Mouse (Mus musculus) small intestine, adult 2 months (tissue): ENCODE results near the gene Odf3. TPM values are rescaled to one million over a fixed set of nuclear protein-coding genes. Genes with fewer than 3 reads are reported as not detected.
"Not testable (repeated sequence)": the region's sequence is repeated elsewhere in the genome, so short reads cannot be mapped to it uniquely, and the experiment has no call there.

ENCODE experiments used
- H3K27ac ChIP-seq: fragments of 200-500 bp; 2 replicates; pipeline ENCODE4 v1.5.1; 2012; ENCODE audit warnings: low read depth, low read length, control low read depth, inconsistent platforms; ENCODE audit not compliant: insufficient read depth
- H3K27me3 ChIP-seq: fragments of 200-500 bp; 2 replicates; pipeline ENCODE4 v1.6.1; 2012; ENCODE audit warnings: mild to moderate bottlenecking, moderate library complexity, low read length, inconsistent platforms; ENCODE audit not compliant: control insufficient read depth, insufficient read depth
- H3K36me3 ChIP-seq: fragments of 200-500 bp; 2 replicates; pipeline ENCODE4 v1.6.1; 2012; ENCODE audit warnings: mild to moderate bottlenecking, low read length, control low read depth, inconsistent platforms; ENCODE audit not compliant: control insufficient read depth, insufficient read depth
- H3K4me1 ChIP-seq: fragments of 200-500 bp; 2 replicates; pipeline ENCODE4 v1.6.1; 2012; ENCODE audit warnings: low read length, inconsistent platforms, mixed read lengths; ENCODE audit not compliant: control insufficient read depth, insufficient read depth, insufficient read length
- H3K4me3 ChIP-seq: fragments of 200-500 bp; 2 replicates; pipeline ENCODE4 v1.5.1; 2012; ENCODE audit warnings: low read depth, mild to moderate bottlenecking, control low read depth, inconsistent platforms, low read length, moderate library complexity
- CTCF ChIP-seq: fragments of 200-500 bp; IDR thresholded peaks from 2 replicates; pipeline ENCODE4 v1.5.1; 2012; ENCODE audit warnings: low read depth, mild to moderate bottlenecking, control low read depth, inconsistent platforms, low read length, moderate library complexity, mixed read lengths; ENCODE audit not compliant: insufficient replicate concordance, insufficient read length; ENCODE audit errors: extremely low read depth
- POLR2A ChIP-seq: fragments of 200-500 bp; IDR thresholded peaks from 2 replicates; pipeline ENCODE4 v1.6.1; 2012; ENCODE audit warnings: low read depth, mild to moderate bottlenecking, control low read depth, inconsistent platforms, low read length, moderate library complexity
- WGBS: fragments of 180-500 bp; shearing (Covaris S2); methylation state at CpG from one replicate; pipeline ENCODE4 v1.1.7; 2018; 5-methylcytosine and 5-hydroxymethylcytosine counted together
- polyA plus RNA-seq: library from polyadenylated mRNA; depleted of rRNA; stranded (reverse); fragments of >200 nt; gene quantifications from 2 replicates; pipeline ENCODE4 v1.2.3, GENCODE M21; 2012; rRNA removed

The Odf3 gene
- polyA plus RNA-seq, 1 experiment: not detected

DNA sequence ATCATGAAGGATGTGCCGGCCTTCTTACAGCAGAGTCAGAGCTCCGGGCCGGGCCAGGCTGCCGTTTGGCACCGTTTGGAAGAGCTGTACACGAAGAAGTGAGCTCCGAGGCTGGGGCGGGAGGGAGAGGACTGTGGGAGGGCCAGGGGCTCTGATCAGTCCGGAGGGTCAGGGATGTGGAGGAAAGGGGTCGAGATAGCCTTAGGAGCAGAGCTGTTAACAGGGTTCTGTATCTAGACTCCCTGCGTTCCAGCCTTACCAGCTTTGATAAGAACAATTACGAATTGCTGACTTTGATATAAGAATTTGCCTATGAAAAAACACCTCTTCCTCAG is 34.8 kb downstream of the Odf3 start:
- Histone ChIP-seq H3K36me3 (peaks cover 16% of the 10 kb centered on the region), H3K4me3 (peak overlapping the region; percentile 98), H3K27me3 (no peaks in the 10 kb centered on the region), H3K4me1 (peaks cover 2% of the 10 kb centered on the region; the same call in 1 of the 2 replicates), H3K27ac (0 out of 2 replicates have a peak overlapping the region, but pooled peaks have one; percentile 4)
- WGBS: under 1% methylated on average over 12 of the region's 12 CpGs
- TF ChIP-seq POLR2A (no peak), CTCF (no peak)

DNA sequence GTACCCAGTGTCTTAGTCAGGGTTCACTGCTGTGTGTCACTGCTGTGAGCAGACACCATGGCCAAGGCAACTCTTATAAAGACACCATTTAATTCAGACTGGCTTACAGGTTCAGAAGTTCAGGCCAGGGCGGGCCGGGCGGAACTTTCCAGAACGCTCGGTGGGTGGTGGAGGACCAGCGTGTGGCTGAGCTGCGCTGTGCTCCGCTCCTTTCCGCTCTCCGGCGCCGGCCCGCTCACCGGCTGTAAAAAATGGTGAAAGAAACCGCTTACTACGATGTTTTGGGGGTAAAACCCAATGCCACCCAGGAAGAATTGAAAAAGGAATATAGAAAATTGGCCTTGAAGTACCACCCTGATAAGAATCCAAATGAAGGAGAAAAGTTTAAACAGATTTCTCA is 43.0 kb downstream of the Odf3 start:
- not testable (repeated sequence) for H3K27ac ChIP-seq, H3K4me3 ChIP-seq, H3K27me3 ChIP-seq, H3K4me1 ChIP-seq
- peaks cover 64% of the 10 kb centered on the region for H3K36me3 ChIP-seq
- WGBS: 95% methylated on average over 16 of the region's 16 CpGs

- no peak overlapping the region for H3K27ac ChIP-seq
- TF ChIP-seq CTCF (no peak), POLR2A (no peak)
- no peaks in the 10 kb centered on the region for H3K4me1 ChIP-seq
- H3K4me3 ChIP-seq: no peak overlapping the region
- H3K27me3 ChIP-seq: no peaks in the 10 kb centered on the region
- peaks cover 61% of the 10 kb centered on the region for H3K36me3 ChIP-seq
- 94% methylated on average over 7 of the region's 7 CpGs for WGBS
These were observed 46.4 kb downstream of the Odf3 start for GRCm38 (mm10) chr7:140894031-140894430.

GRCm38 (mm10) chr7:140894611-140895010 is 47.0 kb downstream of the Odf3 start:
- Histone ChIP-seq H3K4me3 (no peak overlapping the region), H3K27me3 (no peaks in the 10 kb centered on the region), H3K27ac (no peak overlapping the region), H3K4me1 (no peaks in the 10 kb centered on the region), H3K36me3 (peaks cover 56% of the 10 kb centered on the region)
- WGBS: 85% methylated on average over 3 of the region's 3 CpGs
- no peak for TF ChIP-seq POLR2A

GRCm38 (mm10) chr7:140897863-140898262 is 50.3 kb downstream of the Odf3 start:
- H3K36me3 ChIP-seq: peaks cover 37% of the 10 kb centered on the region
- WGBS: 90% methylated on average over 7 of the region's 7 CpGs
- no peak overlapping the region for H3K4me3 ChIP-seq
- no peak overlapping the region for H3K27ac ChIP-seq
- TF ChIP-seq POLR2A (no peak), CTCF (no peak)
- no peaks in the 10 kb centered on the region for H3K4me1 ChIP-seq
- no peaks in the 10 kb centered on the region for H3K27me3 ChIP-seq

DNA sequence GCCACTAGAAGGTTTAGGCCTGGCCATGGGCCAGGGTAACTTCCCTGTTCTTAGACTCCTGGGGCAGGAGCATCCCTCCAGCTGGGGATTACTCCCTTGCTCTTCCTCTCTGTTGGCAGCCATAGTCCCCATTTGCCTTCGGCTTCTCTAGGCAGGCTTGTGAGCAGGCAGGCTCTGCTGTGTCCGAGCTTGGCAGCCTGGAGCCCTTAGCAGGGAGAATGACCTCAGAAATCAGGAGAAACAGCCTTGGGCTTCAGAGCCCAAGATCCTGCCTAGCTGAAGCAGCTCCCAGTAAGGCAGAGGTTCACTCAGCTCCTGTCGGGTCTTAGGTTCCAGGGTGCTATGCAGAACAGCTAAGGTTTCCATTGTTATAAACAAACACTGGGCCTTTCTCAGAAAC is 51.5 kb downstream of the Odf3 start:
- WGBS: 83% methylated on average over 3 of the region's 3 CpGs
- TF ChIP-seq CTCF (no peak), POLR2A (no peak)
- peaks cover 32% of the 10 kb centered on the region for H3K36me3 ChIP-seq
- H3K4me3 ChIP-seq: no peak overlapping the region
- no peak overlapping the region for H3K27ac ChIP-seq
- no peaks in the 10 kb centered on the region for H3K27me3 ChIP-seq
- H3K4me1 ChIP-seq: no peaks in the 10 kb centered on the region

DNA sequence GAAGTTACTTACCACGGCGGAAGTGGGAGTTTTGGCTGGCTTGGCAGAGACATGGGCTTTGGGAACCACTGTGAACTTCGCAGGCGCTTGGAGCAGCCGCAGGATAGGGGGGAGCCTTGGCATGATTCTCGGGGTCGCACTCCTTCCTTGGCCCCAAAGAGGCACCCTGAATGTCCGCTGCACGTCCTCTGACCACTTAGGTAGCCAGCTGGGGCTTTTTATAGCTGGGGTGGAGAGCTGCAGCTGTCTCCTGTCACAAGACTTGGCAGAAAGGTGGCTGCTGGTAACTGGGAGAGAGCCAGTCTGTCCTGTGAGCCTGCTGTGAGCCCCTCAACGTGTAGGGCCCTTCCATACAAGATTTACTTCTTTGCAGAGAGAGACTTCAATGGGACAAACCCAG is 52.6 kb downstream of the Odf3 start, which contains the start of gene Cox8b:
TSS of gene Cox8b (minus strand) at position 227 of the 400 bp plus-strand sequence.
- TF ChIP-seq CTCF: no peak
- TF ChIP-seq POLR2A: no peak
- Histone ChIP-seq H3K4me1 (no peaks in the 10 kb centered on the region), H3K36me3 (peaks cover 24% of the 10 kb centered on the region), H3K4me3 (no peak within 1 kb of the TSS), H3K27ac (no peak within 1 kb of the TSS), H3K27me3 (no peaks in the 10 kb centered on the region)
- WGBS: 68% methylated on average over 10 of the region's 10 CpGs

Other genes starting within 250 kb of the Odf3 start
- not detected in 2 replicates for gene Olfr46, start 246.5 kb upstream of the Odf3 start, polyA plus RNA-seq
- gene Olfr61, start 218.8 kb upstream of the Odf3 start, polyA plus RNA-seq: not detected in 2 replicates
- not detected in 2 replicates for gene Olfr53, start 201.4 kb upstream of the Odf3 start, polyA plus RNA-seq
- gene Olfr539, start 187.9 kb upstream of the Odf3 start, polyA plus RNA-seq: not detected in 2 replicates
- not detected in 2 replicates for gene Olfr45, start 165.9 kb upstream of the Odf3 start, polyA plus RNA-seq
- gene Olfr541, start 150.5 kb upstream of the Odf3 start, polyA plus RNA-seq: not detected in 2 replicates
- 0.09 and 0.13 TPM in 2 replicates for gene Cyp2e1, start 84.1 kb upstream of the Odf3 start, polyA plus RNA-seq
- not detected in 2 replicates for gene Syce1, start 60.0 kb upstream of the Odf3 start, polyA plus RNA-seq
- gene Zfp941, start 25.6 kb upstream of the Odf3 start, polyA plus RNA-seq: not detected in 2 replicates
- 36.7 and 37.3 TPM in 2 replicates for gene Urah, start 12.8 kb upstream of the Odf3 start, polyA plus RNA-seq
- not detected in 2 replicates for gene Scgb1c1, start 2.3 kb upstream of the Odf3 start, polyA plus RNA-seq
- gene Gm45785, start 8.5 kb downstream of the Odf3 start, polyA plus RNA-seq: not detected in 2 replicates
- gene Ric8a, start 9.2 kb downstream of the Odf3 start, polyA plus RNA-seq: 47.5 and 95.5 TPM in 2 replicates
- 10.4 and 17.1 TPM in 2 replicates for gene Bet1l, start 9.8 kb downstream of the Odf3 start, polyA plus RNA-seq
- 33.5 and 55.7 TPM in 2 replicates for gene Psmd13, start 34.2 kb downstream of the Odf3 start, polyA plus RNA-seq
- gene Sirt3, start 34.5 kb downstream of the Odf3 start, polyA plus RNA-seq: 13.6 and 20.4 TPM in 2 replicates
- 1.1 and 1.2 TPM in 2 replicates for gene Cox8b, start 52.6 kb downstream of the Odf3 start, polyA plus RNA-seq
- gene Nlrp6, start 73.1 kb downstream of the Odf3 start, polyA plus RNA-seq: 45.0 and 110 TPM in 2 replicates
- gene Pgghg, start 93.6 kb downstream of the Odf3 start, polyA plus RNA-seq: 10.8 and 15.1 TPM in 2 replicates
- gene Ifitm5, start 102.5 kb downstream of the Odf3 start, polyA plus RNA-seq: 0.56 and 0.87 TPM in 2 replicates
- 1.1 TPM in 1 of 2 replicates, not detected in the other for gene Gm45717, start 108.1 kb downstream of the Odf3 start, polyA plus RNA-seq
- 263 and 363 TPM in 2 replicates for gene Ifitm2, start 108.2 kb downstream of the Odf3 start, polyA plus RNA-seq
- gene Ifitm1, start 119.4 kb downstream of the Odf3 start, polyA plus RNA-seq: 107 and 120 TPM in 2 replicates
- 101 and 147 TPM in 2 replicates for gene Ifitm3, start 163.0 kb downstream of the Odf3 start, polyA plus RNA-seq
- gene Ifitm6, start 170.1 kb downstream of the Odf3 start, polyA plus RNA-seq: 2.5 and 3.1 TPM in 2 replicates
- not detected in 2 replicates for gene Gm17387, start 181.3 kb downstream of the Odf3 start, polyA plus RNA-seq
- 5.4 and 15.8 TPM in 2 replicates for gene B4galnt4, start 213.3 kb downstream of the Odf3 start, polyA plus RNA-seq
- gene Pkp3, start 230.4 kb downstream of the Odf3 start, polyA plus RNA-seq: 87.5 and 236 TPM in 2 replicates